Mouse (Mus musculus) thymus, postnatal 4 days (tissue): ENCODE measurements around the gene Olfr1500.
"Not testable (repeated sequence)": the region's sequence is repeated elsewhere in the genome, so short reads cannot be mapped to it uniquely, and the experiment has no call there.

ENCODE experiments used
- DNase-seq: peaks from one replicate; pipeline ENCODE4 v3.0.0; 2021

Gene Olfr1500

DNA sequence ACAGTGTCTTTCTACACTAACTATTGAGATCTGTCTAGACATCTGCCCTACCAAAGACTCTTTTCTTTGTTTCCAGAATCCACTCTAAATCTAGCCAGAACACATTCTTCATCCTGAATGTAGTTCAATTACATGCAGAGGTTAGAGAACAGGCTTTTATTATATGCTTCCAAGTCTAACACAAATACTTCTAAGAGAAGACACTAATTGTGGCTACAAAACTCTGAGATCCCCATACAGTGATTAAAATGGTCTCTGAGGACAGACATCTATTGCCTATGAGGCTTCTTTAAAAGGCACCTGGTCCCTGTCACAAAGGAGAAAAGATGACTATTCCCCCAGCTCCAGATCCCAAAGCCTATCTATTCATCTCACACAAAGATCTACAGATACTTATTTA is at the start of gene Olfr1500:
TSS of gene Olfr1500 (minus strand) at position 101 of the 400 bp plus-strand sequence.
- DNase-seq, result no peak

DNA sequence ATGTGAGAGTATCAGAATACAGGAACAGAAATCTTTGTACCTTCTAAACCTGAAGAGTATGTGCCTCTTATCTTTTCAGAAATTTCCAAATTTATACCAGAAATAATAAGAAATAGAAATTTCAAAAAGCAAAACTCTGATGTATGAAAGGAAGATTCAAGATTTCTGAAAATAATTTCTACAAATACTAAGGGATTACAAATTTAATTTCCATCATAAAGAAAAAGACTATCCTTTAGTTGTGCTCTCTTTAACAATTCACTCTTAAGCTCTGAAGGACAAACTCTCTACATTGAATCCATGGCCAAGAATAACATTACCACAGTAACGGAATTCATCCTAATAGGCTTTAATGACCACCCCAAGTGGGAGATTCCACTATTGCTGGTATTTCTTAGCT is 31.2 kb upstream of the Olfr1500 start, which contains the start of gene Olfr1502:
TSS of gene Olfr1502 (plus strand) at position 301 of the 400 bp plus-strand sequence.
- no peak for DNase-seq

GRCm38 (mm10) chr19:13850592-13850991 is 20.3 kb upstream of the Olfr1500 start, which contains the start of gene Olfr1501:
Gene Olfr1501 (minus strand): TSS chr19:13850692.
- not testable (repeated sequence) for DNase-seq

DNA sequence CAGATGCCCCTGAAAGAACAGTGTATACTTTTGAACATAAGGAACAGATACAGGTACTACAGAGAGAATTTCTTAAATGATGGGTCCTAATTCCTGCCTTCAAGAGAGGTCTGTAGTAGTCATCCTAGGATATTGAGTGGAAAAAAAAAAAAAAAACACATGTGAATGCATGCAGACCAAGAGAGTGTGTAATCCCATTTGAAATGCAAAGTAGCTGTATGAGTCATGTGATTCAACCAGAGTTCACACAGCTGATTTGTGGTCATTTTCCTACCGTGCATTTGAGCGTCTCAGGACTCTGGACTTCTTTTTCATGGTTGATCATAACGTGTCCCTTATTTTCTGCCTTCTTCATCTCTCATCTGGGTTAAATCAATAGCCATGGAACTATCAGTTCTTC is 1.8 kb downstream of the Olfr1500 start:
- DNase-seq, result no peak

DNA sequence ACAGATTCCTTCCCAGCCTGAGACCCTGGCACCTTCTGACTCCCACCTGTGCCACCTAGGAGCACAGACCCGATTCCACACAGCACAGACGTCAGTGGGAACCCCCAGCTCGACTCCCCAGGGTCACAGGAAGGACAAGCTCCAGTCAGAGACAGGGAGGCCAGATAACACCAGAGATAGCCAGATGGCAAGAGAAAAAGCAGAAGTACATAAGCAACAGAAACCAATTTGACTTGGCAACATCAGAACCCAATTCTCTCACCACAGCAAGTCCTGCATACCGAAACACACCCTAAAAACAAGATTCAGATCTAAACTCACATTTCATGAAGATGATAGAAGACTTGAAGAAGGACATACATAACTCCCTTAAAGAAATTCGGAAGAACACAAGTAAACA is 9.4 kb downstream of the Olfr1500 start:
- no peak for DNase-seq

- DNase-seq, result no peak
Measured at GRCm38 (mm10) chr19:13819347-13819746, 10.9 kb downstream of the Olfr1500 start, which contains the start of gene Olfr1499. Gene Olfr1499 (minus strand): TSS chr19:13819447.

GRCm38 (mm10) chr19:13818827-13819226 is 11.5 kb downstream of the Olfr1500 start:
- no peak for DNase-seq

- peak; percentile 11 for DNase-seq
Measured at GRCm38 (mm10) chr19:13812823-13813222, 17.5 kb downstream of the Olfr1500 start.

GRCm38 (mm10) chr19:13805486-13805885 is 24.8 kb downstream of the Olfr1500 start:
- not testable (repeated sequence) for DNase-seq

DNA sequence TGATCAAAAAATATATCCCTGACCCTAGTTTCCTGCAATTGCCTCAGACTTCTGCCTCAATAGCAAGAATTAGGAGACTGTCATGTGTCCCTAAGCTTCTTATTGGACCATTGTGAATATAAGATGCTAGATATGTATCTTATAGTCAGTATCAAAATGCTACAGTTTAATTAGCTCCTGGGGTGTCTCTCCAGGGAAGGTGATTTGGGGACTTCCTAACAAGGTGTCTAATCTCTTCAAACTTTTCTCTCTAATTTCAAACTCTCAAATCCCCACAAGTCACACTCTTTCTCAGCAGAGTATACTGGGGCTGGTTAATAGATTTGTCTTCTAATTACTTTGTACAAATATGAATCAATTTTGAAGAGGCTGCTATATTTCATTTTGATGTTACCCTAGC is 32.2 kb downstream of the Olfr1500 start, which contains the start of gene Olfr1497:
TSS of gene Olfr1497 (minus strand) at position 101 of the 400 bp plus-strand sequence.
- DNase-seq, result no peak

GRCm38 (mm10) chr19:13777578-13777977 is 52.7 kb downstream of the Olfr1500 start, which contains the start of gene Olfr1496:
Gene Olfr1496 (plus strand): TSS chr19:13777878.
- DNase-seq, result no peak
